Mouse (Mus musculus): Measurements from ENCODE around the gene Mum1. TPM values are rescaled to one million over a fixed set of nuclear protein-coding genes. Genes with fewer than 3 reads are reported as not detected.

Gene Mum1
- polyA plus RNA-seq, 1 experiment: 27.2 TPM

DNA sequence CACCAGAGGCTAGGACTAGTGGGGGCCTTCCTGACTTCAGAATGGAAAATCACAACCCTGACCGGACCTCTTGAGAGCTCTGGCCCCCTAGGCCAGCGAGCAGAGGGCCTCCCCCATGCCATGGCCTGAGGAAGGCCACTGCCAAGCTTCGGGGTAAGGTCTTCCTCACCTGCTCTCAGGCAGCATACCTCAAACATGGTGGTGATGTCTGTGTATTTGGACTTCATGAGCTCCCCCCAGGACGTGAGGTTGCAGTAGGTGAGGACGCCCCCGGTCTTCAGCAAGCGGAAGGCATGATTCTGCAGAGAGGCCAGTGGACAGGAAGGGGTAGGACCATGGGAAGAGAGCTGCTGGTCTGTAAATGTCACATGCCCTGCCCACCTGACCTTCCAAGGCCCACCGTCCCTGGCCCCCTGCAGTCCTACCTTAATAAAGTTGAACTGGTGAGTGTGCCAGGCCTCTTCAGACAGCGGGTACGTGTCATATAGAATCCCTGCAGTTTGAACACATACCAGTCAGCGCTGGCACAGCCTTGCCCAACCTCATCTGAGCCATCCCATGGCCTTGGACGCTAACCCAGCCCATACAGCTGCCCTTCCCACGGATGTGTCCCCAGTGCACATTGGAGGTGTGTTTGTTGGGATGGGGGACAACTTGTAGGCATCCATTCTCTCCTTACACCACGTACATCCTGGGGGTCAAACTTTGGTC, 32.7 kb downstream of the Mum1 start:
- TF ChIP-seq POLR2A (IDR thresholded peaks at IDR 0.05; ENCODE audit: borderline replicate concordance, low read depth, low read length): no peak
- no peak for TF ChIP-seq CTCF (IDR thresholded peaks at IDR 0.05; ENCODE audit: low read depth, low read length)
- Histone ChIP-seq H3K27ac (ENCODE audit: insufficient read depth, low read depth, low read length) (no peak overlapping the region), H3K4me3 (ENCODE audit: insufficient read depth, low read length) (no peak overlapping the region), H3K4me1 (ENCODE audit: control insufficient read depth, insufficient read depth, low read length) (peaks cover 20% of the 10 kb centered on the region)

DNA sequence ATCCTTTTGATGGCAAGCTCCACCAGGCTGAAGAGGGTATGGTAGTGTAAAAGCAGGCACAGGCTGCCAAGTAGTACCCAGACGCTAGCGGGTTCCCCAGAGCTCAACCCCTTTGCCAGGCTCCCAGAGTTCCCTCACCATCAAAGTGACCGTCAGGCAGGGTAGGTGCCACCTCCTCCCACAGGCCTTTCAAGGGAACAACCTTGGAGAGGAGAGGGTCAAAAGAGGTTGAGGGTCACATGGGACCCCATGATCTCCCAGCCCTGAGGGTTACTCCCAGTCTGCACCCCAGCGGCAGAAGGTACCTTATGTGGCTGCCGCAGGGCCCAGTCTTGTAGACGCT, 33.2 kb downstream of the Mum1 start:
- TF ChIP-seq CTCF (IDR thresholded peaks at IDR 0.05; ENCODE audit: low read depth, low read length): no peak
- no peak for TF ChIP-seq POLR2A (IDR thresholded peaks at IDR 0.05; ENCODE audit: borderline replicate concordance, low read depth, low read length)
- Histone ChIP-seq H3K27ac (ENCODE audit: insufficient read depth, low read depth, low read length) (no peak overlapping the region), H3K4me1 (ENCODE audit: control insufficient read depth, insufficient read depth, low read length) (peaks cover 24% of the 10 kb centered on the region), H3K4me3 (ENCODE audit: insufficient read depth, low read length) (peak overlapping the region; percentile 68)

DNA sequence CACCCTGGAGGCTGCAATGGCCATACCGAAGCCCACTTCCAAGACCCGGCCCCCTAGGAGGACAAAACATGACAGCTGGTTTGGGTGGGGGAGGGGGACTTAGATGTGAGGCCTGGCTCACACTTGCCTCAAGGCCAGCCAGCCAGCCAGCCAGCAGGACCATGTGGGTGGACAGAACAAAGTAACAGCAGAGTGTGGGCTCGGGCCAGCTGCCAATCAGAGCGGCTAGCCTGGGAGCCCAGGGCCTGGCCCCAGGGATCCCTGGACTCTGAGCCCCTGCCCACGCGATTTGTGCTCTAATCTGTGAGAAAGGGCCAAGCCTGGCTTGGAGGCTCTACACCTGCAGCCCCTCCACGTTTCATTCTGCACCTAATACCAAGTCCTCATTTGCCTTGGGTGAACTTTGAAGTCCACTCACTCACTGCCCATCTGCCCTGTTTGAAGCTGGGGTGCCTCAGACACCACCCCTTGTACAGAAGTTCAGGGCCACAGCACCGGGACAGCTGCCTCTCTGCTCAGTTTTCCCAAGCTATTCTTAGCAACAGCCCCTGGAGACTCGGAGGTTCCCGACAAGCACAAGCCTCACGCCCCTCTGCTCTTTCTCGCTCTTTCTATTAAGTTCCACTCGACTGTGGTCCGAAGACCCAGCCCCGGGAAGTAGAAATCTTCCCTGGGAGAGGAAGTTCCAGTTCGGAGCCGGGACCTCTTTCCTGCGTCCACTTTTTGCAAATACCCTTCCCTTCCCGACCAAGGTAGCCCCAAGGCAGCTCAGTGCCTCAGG, 33.8 kb downstream of the Mum1 start:
- Histone ChIP-seq H3K4me1 (ENCODE audit: control insufficient read depth, insufficient read depth, low read length) (peaks cover 25% of the 10 kb centered on the region), H3K4me3 (ENCODE audit: insufficient read depth, low read length) (peak overlapping the region; percentile 68), H3K27ac (ENCODE audit: insufficient read depth, low read depth, low read length) (peak overlapping the region; percentile 58)
- TF ChIP-seq POLR2A (IDR thresholded peaks at IDR 0.05; ENCODE audit: borderline replicate concordance, low read depth, low read length) (no peak), CTCF (IDR thresholded peaks at IDR 0.05; ENCODE audit: low read depth, low read length) (0 out of 2 replicates have a peak, but pooled peaks have one; percentile 6)

DNA sequence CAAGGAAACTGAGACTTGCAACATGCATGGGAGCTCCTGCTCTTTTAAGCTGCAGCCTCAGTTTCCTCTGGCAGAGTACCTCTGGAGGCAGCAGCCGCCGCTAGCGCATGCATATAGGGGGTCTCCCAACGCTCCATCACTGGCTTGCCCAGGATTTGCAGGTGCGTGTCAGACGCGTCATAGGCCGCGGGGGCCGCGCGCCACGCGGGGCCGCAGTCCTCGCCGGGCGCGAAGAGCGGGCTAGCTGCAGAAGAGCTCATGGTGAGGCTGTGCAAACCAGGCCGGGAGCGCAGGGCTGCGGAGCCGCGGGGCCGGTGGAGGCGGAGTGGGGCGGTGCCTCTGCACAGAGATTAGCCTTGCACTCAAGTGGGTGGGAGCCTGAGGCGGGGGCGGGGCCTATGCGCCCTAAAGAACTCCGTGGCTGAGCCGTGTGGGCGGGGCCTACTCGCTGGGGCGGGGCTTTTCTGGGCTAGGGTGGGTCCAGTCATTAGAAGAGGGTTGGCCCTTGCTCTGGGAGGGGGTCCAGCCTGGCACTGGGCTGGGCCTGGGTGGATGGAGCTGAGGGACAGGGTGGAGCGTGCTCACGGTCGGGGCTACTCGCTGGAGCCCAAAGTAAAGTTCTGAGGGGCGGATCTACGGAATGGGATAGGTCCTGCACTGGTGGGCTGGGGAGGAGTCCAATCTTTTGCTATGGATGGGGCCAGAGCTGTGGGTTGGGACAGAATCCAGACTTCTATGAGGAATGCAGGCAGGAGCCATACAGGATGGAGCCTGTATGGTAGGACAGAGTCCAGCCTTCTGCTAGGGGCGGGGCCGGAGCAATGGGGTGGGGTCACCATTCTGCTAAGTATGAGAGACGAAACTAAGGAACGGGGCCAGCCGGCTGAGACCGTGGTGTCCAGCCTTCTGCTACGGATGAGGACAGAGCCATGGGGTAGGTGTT, 34.7 kb downstream of the Mum1 start, which contains the start of the genes Gamt and Dazap1:
Gene Gamt, minus strand, starts transcription at position 371 of the 943 bp plus-strand sequence.
Gene Dazap1, plus strand, starts transcription at position 845 of the 943 bp plus-strand sequence.
- peaks cover 25% of the 10 kb centered on the region for H3K4me1 ChIP-seq (ENCODE audit: control insufficient read depth, insufficient read depth, low read length)
- peak within 1 kb of the TSS; percentile 75 for H3K4me3 ChIP-seq (ENCODE audit: insufficient read depth, low read length)
- TF ChIP-seq CTCF (IDR thresholded peaks at IDR 0.05; ENCODE audit: low read depth, low read length) (no peak), POLR2A (IDR thresholded peaks at IDR 0.05; ENCODE audit: borderline replicate concordance, low read depth, low read length) (0 out of 2 replicates have a peak, but pooled peaks have one; percentile 47)
- peak within 1 kb of the TSS; percentile 95 for H3K27ac ChIP-seq (ENCODE audit: insufficient read depth, low read depth, low read length)

DNA sequence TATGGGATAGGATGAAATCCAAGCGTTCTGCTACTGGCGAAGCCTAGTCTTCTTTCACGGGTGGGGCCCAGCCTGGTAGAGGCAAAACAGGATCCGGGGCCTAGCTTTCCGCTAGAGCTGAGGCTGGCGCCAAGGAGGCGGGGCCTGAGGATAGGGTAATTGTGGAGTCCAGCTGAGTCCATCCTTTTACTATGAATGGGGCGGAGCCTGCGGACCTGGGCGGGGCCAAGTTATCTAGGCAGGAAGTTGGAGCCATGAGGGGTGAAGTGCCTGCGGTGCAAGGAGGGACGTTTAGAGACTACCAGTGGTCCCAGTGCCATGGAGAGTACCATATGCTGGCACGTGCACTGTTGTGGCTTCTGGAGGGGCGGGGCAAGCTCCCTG, 35.3 kb downstream of the Mum1 start:
- Histone ChIP-seq H3K4me1 (ENCODE audit: control insufficient read depth, insufficient read depth, low read length) (peaks cover 27% of the 10 kb centered on the region), H3K4me3 (ENCODE audit: insufficient read depth, low read length) (peak overlapping the region; percentile 75), H3K27ac (ENCODE audit: insufficient read depth, low read depth, low read length) (peak overlapping the region; percentile 95)
- TF ChIP-seq POLR2A (IDR thresholded peaks at IDR 0.05; ENCODE audit: borderline replicate concordance, low read depth, low read length) (no peak), CTCF (IDR thresholded peaks at IDR 0.05; ENCODE audit: low read depth, low read length) (no peak)

DNA sequence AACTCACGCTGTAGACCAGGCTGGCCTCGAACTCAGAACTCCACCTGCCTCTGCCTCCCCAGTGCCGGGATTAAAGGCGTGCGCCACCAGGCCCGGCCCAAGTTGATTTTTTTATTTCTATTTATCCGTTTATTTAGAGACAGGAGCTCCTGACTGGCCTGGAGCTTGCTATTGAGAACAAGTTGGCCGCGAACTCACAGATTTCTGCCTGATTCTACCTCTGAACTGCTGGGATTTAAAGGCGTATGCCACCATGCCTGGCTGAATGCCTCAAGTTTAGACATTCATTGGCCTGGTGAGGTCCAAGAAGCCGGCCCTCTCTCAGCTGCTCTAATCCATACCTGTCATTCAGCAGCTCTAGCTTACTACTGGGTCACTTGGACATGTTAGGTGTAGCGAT, 35.9 kb downstream of the Mum1 start:
- TF ChIP-seq CTCF (IDR thresholded peaks at IDR 0.05; ENCODE audit: low read depth, low read length) (no peak), POLR2A (IDR thresholded peaks at IDR 0.05; ENCODE audit: borderline replicate concordance, low read depth, low read length) (no peak)
- Histone ChIP-seq H3K4me3 (ENCODE audit: insufficient read depth, low read length) (peak overlapping the region; percentile 56), H3K27ac (ENCODE audit: insufficient read depth, low read depth, low read length) (peak overlapping the region; percentile 95), H3K4me1 (ENCODE audit: control insufficient read depth, insufficient read depth, low read length) (peaks cover 31% of the 10 kb centered on the region)

DNA sequence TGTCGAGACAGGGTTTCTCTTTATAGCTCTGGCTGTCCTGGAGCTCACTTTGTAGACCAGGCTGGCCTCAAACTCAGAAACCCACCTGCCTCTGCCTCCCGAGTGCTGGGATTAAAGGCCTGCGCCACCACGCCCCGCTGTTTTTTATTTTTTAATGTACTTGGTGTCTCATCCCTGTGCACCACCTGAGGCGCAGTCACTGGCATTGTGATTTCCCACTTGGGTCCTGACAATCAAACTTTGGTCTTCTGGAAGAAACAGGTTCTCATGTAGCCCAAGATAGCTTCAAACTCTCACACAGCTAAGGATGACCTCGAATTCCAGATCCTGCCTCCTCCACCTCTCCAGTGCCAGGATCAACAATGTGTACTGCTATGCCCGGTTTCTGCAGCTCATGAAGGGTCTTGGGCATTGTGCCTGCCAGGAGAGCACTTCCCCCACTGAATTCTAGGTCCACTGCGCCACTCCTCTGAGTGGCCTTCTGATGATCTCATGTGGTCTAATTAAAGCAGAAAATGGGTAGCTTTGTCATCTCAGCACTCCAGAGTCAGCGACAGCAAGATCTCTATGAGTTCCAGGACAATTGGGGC, 36.6 kb downstream of the Mum1 start:
- Histone ChIP-seq H3K27ac (ENCODE audit: insufficient read depth, low read depth, low read length) (peak overlapping the region; percentile 95), H3K4me1 (ENCODE audit: control insufficient read depth, insufficient read depth, low read length) (peaks cover 37% of the 10 kb centered on the region), H3K4me3 (ENCODE audit: insufficient read depth, low read length) (peak overlapping the region; percentile 4; the same call in 1 of the 2 replicates)
- TF ChIP-seq CTCF (IDR thresholded peaks at IDR 0.05; ENCODE audit: low read depth, low read length) (no peak), POLR2A (IDR thresholded peaks at IDR 0.05; ENCODE audit: borderline replicate concordance, low read depth, low read length) (no peak)

DNA sequence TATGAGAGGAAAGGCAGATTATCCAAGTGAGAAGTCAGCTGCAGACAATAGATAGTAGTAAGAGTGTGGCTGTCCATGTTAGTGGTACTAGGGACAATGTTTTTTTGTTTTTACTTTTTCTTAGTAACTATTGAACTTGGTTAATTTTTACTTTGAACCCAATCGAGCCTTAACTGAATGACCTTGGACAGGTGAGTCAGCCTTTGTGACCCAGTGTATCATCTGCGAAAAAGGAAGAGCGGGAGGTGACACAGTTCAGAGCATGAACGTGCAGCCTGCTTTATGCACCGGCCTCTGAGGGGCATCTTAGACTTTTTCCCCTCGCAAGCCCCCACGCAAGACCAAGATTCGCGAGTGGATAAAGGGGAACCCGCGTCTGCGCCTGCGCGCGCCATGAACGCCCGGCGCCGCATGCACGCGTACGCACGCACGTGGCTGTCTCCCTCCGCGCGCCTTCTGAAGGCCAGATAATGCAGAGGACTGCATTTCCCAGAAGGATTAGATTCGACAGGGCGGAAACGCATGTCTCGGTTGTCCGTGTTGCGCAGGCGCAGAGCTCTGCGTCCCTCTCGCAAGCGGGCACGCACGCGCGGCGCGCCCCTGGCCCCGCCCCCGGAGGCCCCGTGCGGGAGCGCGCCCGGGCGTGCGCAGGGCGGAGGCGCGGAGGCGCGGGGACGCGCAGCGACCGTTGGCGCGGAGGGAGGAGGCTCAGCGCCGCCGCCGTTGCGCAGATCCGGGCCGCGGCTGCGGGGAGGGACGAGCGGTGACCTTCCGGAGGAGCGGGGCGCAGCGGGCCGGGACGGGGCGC, 38.3 kb downstream of the Mum1 start:
- Histone ChIP-seq H3K4me1 (ENCODE audit: control insufficient read depth, insufficient read depth, low read length) (peaks cover 44% of the 10 kb centered on the region), H3K27ac (ENCODE audit: insufficient read depth, low read depth, low read length) (peak overlapping the region; percentile 78), H3K4me3 (ENCODE audit: insufficient read depth, low read length) (peak overlapping the region; percentile 69)
- TF ChIP-seq POLR2A (IDR thresholded peaks at IDR 0.05; ENCODE audit: borderline replicate concordance, low read depth, low read length) (0 out of 2 replicates have a peak, but pooled peaks have one; percentile 12), CTCF (IDR thresholded peaks at IDR 0.05; ENCODE audit: low read depth, low read length) (no peak)
